In the genomic region with DNA sequence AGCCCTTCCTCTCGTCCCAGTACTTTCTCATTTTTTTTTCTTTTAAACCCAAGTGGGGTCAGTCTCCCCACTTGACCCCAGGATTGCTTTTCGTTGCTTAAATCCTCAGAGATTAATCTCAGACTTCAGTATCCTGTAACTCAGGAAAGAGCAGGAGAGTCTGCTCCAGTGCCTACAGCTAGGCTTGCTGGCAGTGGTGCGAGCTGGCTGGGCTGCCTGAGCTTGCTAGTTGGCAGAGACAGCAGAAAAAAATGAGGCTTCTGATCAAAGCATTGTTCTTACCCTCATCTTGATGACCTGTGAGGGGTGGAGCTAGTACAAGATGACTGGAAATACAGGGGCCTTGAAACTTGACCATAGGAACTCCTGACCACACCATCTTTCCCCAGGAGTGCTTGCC, we compare ENCODE assay signal across 12 mouse cellular contexts.
"Had no signal": no experiment of that assay in that cellular context is flagged by ENCODE, and none has a peak within 500 bp of the region (broad histone marks: within the 10 kb centered on the region; RNA-seq: fewer than 3 reads in every experiment).

No protein-coding gene starts in this region.

- DNase-seq: kidney, postnatal 10 days; kidney, postnatal 36 days; layer of hippocampus, adult 9-11 months; liver; liver, embryonic 13.5 days; lung, adult 2 months; lung, postnatal 14 days; lung, postnatal 4 days; midbrain, embryonic 14.5 days; thymus, adult 2 months; thymus, postnatal 14 days; thymus, postnatal 4 days had no signal
